Mouse (Mus musculus) liver, embryonic 14.5 days (tissue): ENCODE results near the gene Rep15.

ENCODE experiments used
- CTCF ChIP-seq: IDR thresholded peaks from 2 replicates; pipeline ENCODE4 v1.5.1; 2016; ENCODE audit warnings: antibody characterized with exemption, low read depth, control low read depth
- EP300 ChIP-seq: IDR thresholded peaks from 2 replicates; pipeline ENCODE4 v1.6.1; 2016; ENCODE audit warnings: antibody characterized with exemption, low read depth

DNA sequence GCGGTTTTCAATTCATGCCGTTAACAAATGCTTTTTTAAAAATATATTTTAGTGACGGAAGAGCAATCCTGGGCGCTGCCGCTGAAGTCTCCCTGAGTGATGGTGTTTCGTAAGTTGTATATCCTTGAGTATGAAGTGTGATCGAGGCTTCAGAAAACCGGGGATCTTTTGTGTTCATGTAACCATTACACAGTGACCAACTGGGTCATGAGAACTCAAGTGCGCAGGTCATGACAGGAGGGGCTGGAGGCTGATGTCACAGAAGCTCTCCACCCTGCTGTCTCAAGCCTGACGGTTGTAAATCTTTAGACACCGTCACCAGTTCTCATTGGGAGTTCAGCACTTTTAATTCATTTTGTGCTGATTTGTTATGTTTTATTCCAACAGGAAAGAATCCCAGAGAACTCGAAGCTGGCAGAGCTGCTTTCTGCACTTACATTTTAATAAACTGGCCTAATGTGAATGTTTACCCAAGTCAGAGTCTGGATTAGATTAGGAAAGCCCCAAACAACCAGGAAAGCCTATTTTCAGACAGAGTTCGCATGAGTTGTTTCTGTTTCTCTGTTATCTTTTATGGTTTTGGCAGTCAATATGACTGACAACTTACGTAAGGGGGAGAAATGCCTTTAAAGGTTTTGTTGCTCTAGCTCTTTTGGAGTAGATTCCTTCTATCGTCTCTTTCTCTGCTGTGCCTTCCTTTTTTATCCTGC is 21.4 kb upstream of the Rep15 start:
- no peak for TF ChIP-seq CTCF
- no peak for TF ChIP-seq EP300
